Mouse (Mus musculus) neural tube, embryonic 15.5 days (tissue): Measurements from ENCODE around the gene Msx3. TPM values are rescaled to one million over a fixed set of nuclear protein-coding genes. Genes with fewer than 3 reads are reported as not detected.

Experiments used
- ATAC-seq: fragments of 200-750 bp; cut with Nextera tagmentation; 2 replicates; pipeline ENCODE4 v1.8.0; 2017; ENCODE audit warnings: mild to moderate bottlenecking, moderate TSS enrichment, moderate library complexity; ENCODE audit not compliant: low FRiP score
- H3K27ac ChIP-seq: fragments of 300-500 bp; sonication (generic); replicated peaks from 2 replicates; pipeline ENCODE4 v1.5.1; 2015; ENCODE audit warnings: mild to moderate bottlenecking, inconsistent platforms
- H3K27me3 ChIP-seq: fragments of 300-500 bp; sonication (generic); replicated peaks from 2 replicates; pipeline ENCODE4 v1.6.1; 2015; ENCODE audit warnings: inconsistent platforms
- H3K36me3 ChIP-seq: fragments of 300-500 bp; sonication (generic); 2 replicates; pipeline ENCODE4 v1.6.1; 2015; ENCODE audit warnings: inconsistent platforms
- H3K4me1 ChIP-seq: fragments of 300-500 bp; sonication (generic); 2 replicates; pipeline ENCODE4 v1.6.1; 2015; ENCODE audit warnings: inconsistent platforms
- H3K4me2 ChIP-seq: fragments of 300-500 bp; sonication (generic); 2 replicates; pipeline ENCODE4 v1.6.1; 2015; ENCODE audit warnings: inconsistent platforms, mild to moderate bottlenecking, moderate library complexity
- H3K4me3 ChIP-seq: fragments of 300-500 bp; sonication (generic); replicated peaks from 2 replicates; pipeline ENCODE4 v1.5.1; 2015; ENCODE audit warnings: mild to moderate bottlenecking, inconsistent platforms
- H3K9ac ChIP-seq: fragments of 300-500 bp; sonication (generic); replicated peaks from 2 replicates; pipeline ENCODE4 v1.6.1; 2015; ENCODE audit warnings: mild to moderate bottlenecking, inconsistent platforms
- H3K9me3 ChIP-seq: fragments of 300-500 bp; sonication (generic); replicated peaks from 2 replicates; pipeline ENCODE4 v1.6.1; 2016; ENCODE audit warnings: inconsistent platforms
- WGBS: fragments of 180-500 bp; shearing (Covaris S2); methylation state at CpG from one replicate; pipeline ENCODE4 v1.1.7; 2015; ENCODE audit warnings: mixed read lengths; 5-methylcytosine and 5-hydroxymethylcytosine counted together
- polyA plus RNA-seq: library from polyadenylated mRNA; unstranded; fragments of >200 nt; fragmentation: Nextera tagmentation; extraction: Ambion mirVana; gene quantifications from 2 replicates; pipeline ENCODE4 v1.2.1, GENCODE M21; 2015

Gene Msx3
- 2.8 and 3.3 TPM in 2 replicates for polyA plus RNA-seq

- peak; percentile 49 for ATAC-seq
- Histone ChIP-seq H3K4me1 (peaks cover 25% of the 10 kb centered on the region), H3K27ac (no peak within 1 kb of the TSS), H3K36me3 (no peaks in the 10 kb centered on the region), H3K27me3 (peaks cover 68% of the 10 kb centered on the region), H3K9me3 (no peaks in the 10 kb centered on the region), H3K9ac (peak within 1 kb of the TSS; percentile 41), H3K4me3 (peak within 1 kb of the TSS; percentile 54), H3K4me2 (peak within 1 kb of the TSS; percentile 82)
- WGBS = under 1% methylated on average over 56 of the region's 56 CpGs
These were observed at the start of gene Msx3 for GRCm38 (mm10) chr7:140048361-140049114. TSS of gene Msx3 (minus strand) at chr7:140049089.

DNA sequence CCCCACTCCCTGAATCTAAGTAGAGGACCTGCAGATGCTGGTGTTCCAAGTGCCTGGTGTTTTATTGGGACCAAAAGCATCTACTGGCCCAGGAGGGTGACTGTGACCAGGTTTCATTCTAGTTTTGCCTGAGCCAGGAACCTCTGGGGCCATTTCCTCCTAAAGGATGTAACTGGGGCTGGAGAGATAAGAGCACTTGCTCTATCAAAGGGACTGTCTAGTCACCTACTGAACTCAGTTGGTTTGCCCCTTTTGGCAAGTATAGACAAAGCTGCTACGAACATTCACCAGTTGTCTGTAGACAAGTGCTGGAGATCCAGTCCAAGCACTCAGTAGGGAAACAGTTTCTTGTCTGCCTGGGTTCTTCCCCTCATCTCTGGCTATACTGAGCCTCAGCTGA, 49.6 kb upstream of the Msx3 start:
- Histone ChIP-seq H3K9me3 (no peaks in the 10 kb centered on the region), H3K27me3 (no peaks in the 10 kb centered on the region), H3K27ac (no peak overlapping the region), H3K36me3 (peaks cover 2% of the 10 kb centered on the region), H3K9ac (no peak overlapping the region), H3K4me3 (no peak overlapping the region), H3K4me2 (no peak overlapping the region), H3K4me1 (peaks cover 14% of the 10 kb centered on the region)
- WGBS = 93% methylated on average over 1 of the region's 1 CpGs
- no peak for ATAC-seq

GRCm38 (mm10) chr7:140096055-140096454, 47.2 kb upstream of the Msx3 start:
- H3K4me3 ChIP-seq = no peak overlapping the region
- no peak overlapping the region for H3K9ac ChIP-seq
- H3K4me1 ChIP-seq = peaks cover 3% of the 10 kb centered on the region
- H3K4me2 ChIP-seq = no peak overlapping the region
- peaks cover 2% of the 10 kb centered on the region for H3K36me3 ChIP-seq
- H3K27me3 ChIP-seq = no peaks in the 10 kb centered on the region
- no peaks in the 10 kb centered on the region for H3K9me3 ChIP-seq
- no peak overlapping the region for H3K27ac ChIP-seq
- ATAC-seq = no peak

DNA sequence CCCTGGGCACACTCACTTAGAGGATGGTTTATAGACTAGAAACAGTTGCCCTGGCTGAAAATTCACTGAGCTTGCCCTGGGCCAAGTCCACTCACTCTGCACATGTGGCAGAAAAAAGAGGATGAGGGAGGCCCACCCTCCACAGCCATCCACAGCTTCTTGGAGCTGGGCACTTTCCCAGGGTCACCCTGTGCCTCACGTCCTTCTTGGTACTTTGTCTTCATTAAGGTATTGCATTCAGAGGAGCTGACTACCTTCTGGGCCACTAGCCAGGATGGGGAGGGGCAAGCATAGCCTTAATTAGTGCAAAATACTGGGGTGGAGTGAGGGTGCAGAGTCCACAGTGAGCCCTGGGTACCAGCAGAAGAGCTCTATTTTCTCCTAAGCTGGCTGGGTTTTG, 46.7 kb upstream of the Msx3 start:
- Histone ChIP-seq H3K27ac (no peak overlapping the region), H3K4me2 (no peak overlapping the region), H3K27me3 (no peaks in the 10 kb centered on the region), H3K9ac (no peak overlapping the region), H3K4me1 (no peaks in the 10 kb centered on the region), H3K4me3 (no peak overlapping the region), H3K9me3 (no peaks in the 10 kb centered on the region), H3K36me3 (peaks cover 2% of the 10 kb centered on the region)
- no peak for ATAC-seq
- WGBS = 46% methylated on average over 1 of the region's 1 CpGs

DNA sequence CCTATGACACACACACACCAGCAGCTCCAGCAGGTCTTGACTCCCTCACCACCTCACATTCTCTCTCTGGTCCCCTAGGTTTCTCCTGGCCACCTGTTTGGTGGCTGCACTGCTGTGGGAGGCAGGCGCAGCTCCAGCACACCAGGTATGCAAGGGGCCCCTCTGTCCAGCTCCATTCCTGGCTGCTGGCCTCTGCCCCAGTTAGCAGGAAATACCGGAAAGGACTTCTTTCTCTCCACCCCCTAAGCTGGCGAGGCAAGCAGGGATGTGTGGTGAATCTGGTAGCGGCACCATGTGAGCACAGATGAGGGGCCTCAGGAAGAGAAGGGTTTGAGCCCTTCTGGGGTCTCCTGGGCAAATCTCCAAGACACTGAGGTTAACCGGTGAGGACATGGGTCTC, 46.1 kb upstream of the Msx3 start:
- no peak for ATAC-seq
- no peaks in the 10 kb centered on the region for H3K27me3 ChIP-seq

DNA sequence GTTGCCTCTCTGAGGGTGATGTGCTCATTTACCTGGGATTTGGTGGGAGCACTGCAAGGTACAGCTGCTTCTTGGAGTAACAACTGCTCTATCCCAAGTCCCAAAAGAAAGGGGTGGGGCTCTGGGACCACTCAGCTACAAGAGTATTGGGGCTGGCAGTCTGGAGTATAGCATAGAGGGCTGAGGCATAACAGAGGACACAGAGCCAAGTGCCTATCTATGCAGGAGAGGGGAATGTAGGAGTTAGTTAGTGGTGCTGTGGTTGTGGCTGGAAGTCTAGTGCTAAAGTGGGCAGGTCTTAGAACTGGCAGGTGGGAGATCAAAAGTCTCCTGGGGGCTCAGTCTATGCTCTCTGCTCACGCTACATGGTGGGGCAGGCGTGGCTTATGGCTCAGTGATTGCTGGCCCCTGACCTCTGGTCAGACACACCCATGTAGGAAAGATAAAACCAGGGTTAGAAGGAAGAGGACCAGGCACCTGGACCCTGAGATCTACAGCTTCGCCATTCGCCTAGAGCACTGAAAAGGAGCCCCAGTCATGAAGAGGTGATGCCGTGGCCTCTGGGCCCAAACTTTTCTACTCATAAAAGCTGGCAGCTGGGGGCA, 44.1 kb upstream of the Msx3 start, which contains the start of gene Prap1:
TSS of gene Prap1 (plus strand) at position 472 of the 605 bp plus-strand sequence.
- no peaks in the 10 kb centered on the region for H3K9me3 ChIP-seq
- H3K4me2 ChIP-seq = no peak within 1 kb of the TSS
- no peaks in the 10 kb centered on the region for H3K27me3 ChIP-seq
- H3K27ac ChIP-seq = no peak within 1 kb of the TSS
- H3K9ac ChIP-seq = no peak within 1 kb of the TSS
- no peak for ATAC-seq
- H3K36me3 ChIP-seq = no peaks in the 10 kb centered on the region; the same call in 1 of the 2 replicates
- no peaks in the 10 kb centered on the region for H3K4me1 ChIP-seq
- 64% methylated on average over 5 of the region's 5 CpGs for WGBS
- no peak within 1 kb of the TSS for H3K4me3 ChIP-seq

More for the DNA sequence above, 46.1 kb upstream of the Msx3 start:
- Histone ChIP-seq H3K4me3 (no peak overlapping the region), H3K36me3 (peaks cover 2% of the 10 kb centered on the region), H3K27ac (no peak overlapping the region), H3K9ac (no peak overlapping the region), H3K4me2 (no peak overlapping the region), H3K4me1 (no peaks in the 10 kb centered on the region), H3K9me3 (no peaks in the 10 kb centered on the region)
- 73% methylated on average over 5 of the region's 5 CpGs for WGBS

DNA sequence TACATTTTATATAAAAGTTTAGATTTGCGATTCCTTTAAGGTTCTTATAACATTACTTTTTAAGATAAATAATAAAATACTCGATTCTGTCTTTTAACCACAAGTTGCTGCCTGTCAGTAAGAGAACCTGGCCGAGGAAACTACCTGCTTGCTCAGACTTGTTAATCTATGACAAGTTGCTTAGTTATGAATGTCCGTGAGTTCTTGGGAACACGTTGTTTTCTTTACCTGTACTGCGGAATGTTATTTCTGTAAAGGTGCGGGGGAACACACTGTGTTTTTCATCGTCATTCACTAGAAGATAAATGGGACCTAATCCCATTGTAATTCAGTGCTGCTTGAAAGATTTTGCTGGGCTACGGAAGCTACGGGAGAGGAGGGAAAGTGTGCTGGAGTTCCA, 41.7 kb upstream of the Msx3 start:
- no peak overlapping the region for H3K4me2 ChIP-seq
- no peaks in the 10 kb centered on the region for H3K4me1 ChIP-seq
- 84% methylated on average over 10 of the region's 10 CpGs for WGBS
- H3K27me3 ChIP-seq = no peaks in the 10 kb centered on the region
- no peak overlapping the region for H3K4me3 ChIP-seq
- H3K9me3 ChIP-seq = no peaks in the 10 kb centered on the region
- no peak overlapping the region for H3K27ac ChIP-seq
- H3K36me3 ChIP-seq = no peaks in the 10 kb centered on the region
- no peak overlapping the region for H3K9ac ChIP-seq
- no peak for ATAC-seq

DNA sequence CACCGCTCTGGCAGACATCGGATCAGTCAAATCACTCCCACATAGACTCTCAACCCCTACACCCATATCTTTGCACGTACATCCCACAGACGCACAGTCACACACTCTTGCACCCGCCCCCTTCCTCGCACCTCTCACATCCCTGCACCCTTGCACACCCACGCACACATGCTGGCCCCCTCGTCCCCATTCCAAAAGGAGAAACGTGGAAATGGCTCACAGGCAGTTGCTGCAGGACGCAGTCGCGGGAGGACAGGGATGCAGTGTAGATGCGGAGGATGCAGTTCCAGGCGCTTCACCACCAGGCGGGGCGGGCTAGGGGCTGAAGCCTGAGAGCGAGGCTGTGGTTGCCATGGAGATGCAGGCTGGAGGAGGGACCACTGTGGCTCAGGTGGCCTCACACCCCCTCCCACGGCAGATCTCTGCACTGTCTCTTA, 33.4 kb upstream of the Msx3 start, which contains the start of gene Caly:
TSS of gene Caly (minus strand) at position 307 of the 437 bp plus-strand sequence.
- no peaks in the 10 kb centered on the region for H3K9me3 ChIP-seq
- peak within 1 kb of the TSS; percentile 94 for H3K27ac ChIP-seq
- 5% methylated on average over 18 of the region's 18 CpGs for WGBS
- peak; percentile 91 for ATAC-seq
- no peaks in the 10 kb centered on the region for H3K36me3 ChIP-seq
- peak within 1 kb of the TSS; percentile 49 for H3K4me3 ChIP-seq
- H3K4me1 ChIP-seq = peaks cover 30% of the 10 kb centered on the region
- peak within 1 kb of the TSS; percentile 76 for H3K9ac ChIP-seq
- H3K27me3 ChIP-seq = no peaks in the 10 kb centered on the region
- peak within 1 kb of the TSS; percentile 71 for H3K4me2 ChIP-seq

DNA sequence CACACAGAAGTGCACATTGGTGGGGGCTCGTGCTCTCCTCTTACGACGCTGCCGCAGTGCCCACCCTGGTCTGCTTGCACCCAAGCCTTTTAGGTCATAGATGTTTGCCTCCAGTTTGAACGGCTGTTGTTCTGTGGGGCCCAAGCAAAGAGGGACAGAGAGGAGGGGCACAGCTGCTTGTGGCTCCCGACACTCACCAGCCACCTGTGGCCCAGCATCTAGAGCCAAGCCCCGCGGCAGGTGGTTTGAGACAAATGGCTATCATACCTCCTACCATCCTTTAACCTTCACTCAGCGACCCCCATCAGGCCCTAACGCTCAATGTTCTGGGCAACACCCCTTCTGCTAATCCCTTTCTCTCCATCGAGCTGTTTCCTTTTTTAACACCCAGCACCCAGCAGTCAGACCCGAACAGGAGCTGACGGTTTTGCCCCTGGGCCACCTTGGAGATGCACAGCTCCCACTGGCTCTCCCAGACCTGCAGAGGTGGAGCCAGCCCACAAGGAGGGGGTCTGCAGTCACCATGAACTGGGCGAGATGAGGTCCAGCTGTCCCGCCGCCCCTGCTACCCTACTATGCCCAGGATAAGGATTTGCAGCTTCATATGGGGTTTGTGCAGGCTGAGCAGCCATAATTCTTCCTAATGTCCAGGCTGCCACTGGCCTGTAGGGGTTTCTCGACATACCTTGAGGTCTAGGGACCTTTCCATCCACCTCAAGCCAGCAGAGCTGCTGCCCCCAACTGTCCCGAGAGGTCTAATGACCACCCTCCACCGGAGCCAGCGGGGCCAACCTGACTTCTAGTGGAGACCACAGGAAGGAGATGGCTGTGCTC, 32.7 kb upstream of the Msx3 start:
- Histone ChIP-seq H3K27me3 (no peaks in the 10 kb centered on the region), H3K9me3 (no peaks in the 10 kb centered on the region), H3K4me2 (peak overlapping the region; percentile 71), H3K4me3 (peak overlapping the region; percentile 49), H3K4me1 (peaks cover 30% of the 10 kb centered on the region), H3K27ac (peak overlapping the region; percentile 94), H3K36me3 (no peaks in the 10 kb centered on the region), H3K9ac (peak overlapping the region; percentile 76)
- ATAC-seq = peak; percentile 69
- WGBS = 9% methylated on average over 20 of the region's 20 CpGs

GRCm38 (mm10) chr7:140080503-140081156, 31.7 kb upstream of the Msx3 start:
- Histone ChIP-seq H3K9me3 (no peaks in the 10 kb centered on the region), H3K9ac (peak overlapping the region; percentile 76), H3K4me1 (peaks cover 30% of the 10 kb centered on the region), H3K4me3 (peak overlapping the region; percentile 49), H3K27me3 (no peaks in the 10 kb centered on the region), H3K36me3 (peaks cover 5% of the 10 kb centered on the region; the same call in 1 of the 2 replicates), H3K27ac (peak overlapping the region; percentile 94), H3K4me2 (peak overlapping the region; percentile 71)
- ATAC-seq = peak; percentile 79
- 1% methylated on average over 24 of the region's 24 CpGs for whole genome bisulfite sequencing

DNA sequence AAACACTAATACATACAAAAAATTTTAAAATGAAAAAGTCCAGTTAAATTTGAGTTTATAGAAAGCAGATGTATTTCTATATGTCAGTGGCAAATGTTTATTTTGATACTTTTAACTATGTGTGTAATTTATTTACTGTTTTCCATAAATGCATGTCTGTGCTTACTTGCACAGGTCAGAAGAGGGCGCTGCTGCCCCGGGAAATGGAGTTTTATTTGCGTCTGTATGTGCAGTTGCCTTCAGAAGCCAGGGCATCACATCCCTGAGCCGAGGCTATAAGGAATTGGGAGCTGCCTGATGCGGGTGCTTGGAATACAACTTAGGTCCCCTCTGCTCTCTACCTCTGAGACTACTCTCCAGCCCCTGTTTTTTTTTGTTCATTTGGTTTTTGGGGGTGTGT, 29.8 kb upstream of the Msx3 start:
- no peaks in the 10 kb centered on the region for H3K9me3 ChIP-seq
- H3K36me3 ChIP-seq = peaks cover 8% of the 10 kb centered on the region; the same call in 1 of the 2 replicates
- no peak overlapping the region for H3K4me3 ChIP-seq
- WGBS = 4% methylated on average over 5 of the region's 5 CpGs
- H3K27ac ChIP-seq = peak overlapping the region; percentile 37; the same call in 1 of the 2 replicates
- H3K27me3 ChIP-seq = 0 out of 2 replicates have a peak, but pooled peaks cover 3% of the 10 kb centered on the region
- H3K9ac ChIP-seq = no peak overlapping the region
- no peak for ATAC-seq
- peak overlapping the region; percentile 71; the same call in 1 of the 2 replicates for H3K4me2 ChIP-seq
- H3K4me1 ChIP-seq = peaks cover 30% of the 10 kb centered on the region
